Mouse (Mus musculus) liver, postnatal 0 days (tissue): ENCODE data around the gene Akap7. TPM values are rescaled to one million over a fixed set of nuclear protein-coding genes. Genes with fewer than 3 reads are reported as not detected.

Experiments
- ATAC-seq: fragments of 200-750 bp; cut with Nextera tagmentation; 2 replicates; pipeline ENCODE4 v1.8.0; 2017; ENCODE audit warnings: mild to moderate bottlenecking, moderate library complexity
- DNase-seq: peaks from one replicate; pipeline ENCODE4 v3.0.0-alpha.2; 2016
- H3K27ac ChIP-seq: fragments of 300-500 bp; sonication (generic); 2 replicates; pipeline ENCODE4 v1.5.1; 2014; ENCODE audit warnings: antibody characterized with exemption, moderate library complexity, mild to moderate bottlenecking, low read depth
- H3K27me3 ChIP-seq: fragments of 300-500 bp; sonication (generic); 2 replicates; pipeline ENCODE4 v1.6.1; 2014; ENCODE audit warnings: low read length, control low read depth, mixed read lengths; ENCODE audit not compliant: insufficient read depth
- H3K36me3 ChIP-seq: fragments of 300-500 bp; sonication (generic); replicated peaks from 2 replicates; pipeline ENCODE4 v1.6.1; 2014; ENCODE audit warnings: mild to moderate bottlenecking, control low read depth, low read length, moderate library complexity, mixed read lengths; ENCODE audit not compliant: insufficient read depth
- H3K4me1 ChIP-seq: fragments of 300-500 bp; sonication (generic); 2 replicates; pipeline ENCODE4 v1.6.1; 2014; ENCODE audit warnings: antibody characterized with exemption, mild to moderate bottlenecking, control low read depth; ENCODE audit not compliant: insufficient read depth
- H3K4me2 ChIP-seq: fragments of 300-500 bp; sonication (generic); 2 replicates; pipeline ENCODE4 v1.6.1; 2014; ENCODE audit warnings: low read depth, mild to moderate bottlenecking, low read length, moderate library complexity, mixed read lengths
- H3K4me3 ChIP-seq: fragments of 300-500 bp; sonication (generic); 2 replicates; pipeline ENCODE4 v1.5.1; 2014; ENCODE audit warnings: low read depth, low read length
- H3K9ac ChIP-seq: fragments of 300-500 bp; sonication (generic); replicated peaks from 2 replicates; pipeline ENCODE4 v1.6.1; 2014; ENCODE audit warnings: mild to moderate bottlenecking, moderate library complexity
- H3K9me3 ChIP-seq: fragments of 300-500 bp; sonication (generic); 2 replicates; pipeline ENCODE4 v1.6.1; 2016; ENCODE audit warnings: mild to moderate bottlenecking, control low read depth, low read length, mixed read lengths
- CTCF ChIP-seq: sonication (generic); IDR thresholded peaks from 2 replicates; pipeline ENCODE4 v1.5.1; 2016; ENCODE audit warnings: antibody characterized with exemption, low read depth
- EP300 ChIP-seq: IDR thresholded peaks from 2 replicates; pipeline ENCODE4 v1.6.1; 2016; ENCODE audit warnings: antibody characterized with exemption, low read depth, mild to moderate bottlenecking
- WGBS: fragments of 180-500 bp; shearing (Covaris S2); extraction: QIAGEN DNeasy Blood & Tissue Kit; methylation state at CpG from one replicate; pipeline ENCODE4 v1.1.7; 2014; ENCODE audit not compliant: insufficient replicate concordance; 5-methylcytosine and 5-hydroxymethylcytosine counted together
- polyA plus RNA-seq: library from polyadenylated mRNA; unstranded; fragments of >200 nt; fragmentation: Nextera tagmentation; extraction: Ambion mirVana; gene quantifications from 2 replicates; pipeline ENCODE4 v1.2.1, GENCODE M21; 2015

The Akap7 gene
- polyA plus RNA-seq, 1 experiment from 2014 or later, result 15.9 TPM

DNA sequence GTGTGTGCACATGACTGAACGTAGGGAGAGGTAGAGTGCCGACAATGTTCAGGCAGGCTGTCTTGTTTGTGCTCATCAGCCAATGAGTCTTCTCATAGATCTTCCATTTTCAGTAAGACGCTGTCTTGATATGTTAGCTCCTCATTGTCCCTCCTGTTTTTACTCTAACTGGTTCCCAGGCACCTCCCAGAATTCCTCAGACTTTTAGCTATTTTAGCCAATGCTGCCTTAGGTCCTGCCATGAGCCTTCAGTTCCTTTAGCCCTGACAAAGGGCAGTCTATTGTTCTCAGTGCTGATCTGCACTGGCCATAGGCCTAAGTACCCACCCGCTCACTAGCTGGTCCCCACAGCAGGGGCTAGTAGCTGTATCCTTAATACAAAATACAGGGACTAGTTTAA lies 122.0 kb downstream of the Akap7 start:
- ATAC-seq, result no peak
- no peak for DNase-seq
- Histone ChIP-seq H3K9me3 (no peaks in the 10 kb centered on the region), H3K9ac (no peak overlapping the region), H3K4me3 (no peak overlapping the region), H3K4me1 (no peaks in the 10 kb centered on the region; the same call in 1 of the 2 replicates), H3K36me3 (no peaks in the 10 kb centered on the region), H3K4me2 (no peak overlapping the region), H3K27me3 (no peaks in the 10 kb centered on the region), H3K27ac (no peak overlapping the region)
- WGBS, result 81% methylated on average over 4 of the region's 4 CpGs
- TF ChIP-seq EP300 (no peak), CTCF (no peak)

DNA sequence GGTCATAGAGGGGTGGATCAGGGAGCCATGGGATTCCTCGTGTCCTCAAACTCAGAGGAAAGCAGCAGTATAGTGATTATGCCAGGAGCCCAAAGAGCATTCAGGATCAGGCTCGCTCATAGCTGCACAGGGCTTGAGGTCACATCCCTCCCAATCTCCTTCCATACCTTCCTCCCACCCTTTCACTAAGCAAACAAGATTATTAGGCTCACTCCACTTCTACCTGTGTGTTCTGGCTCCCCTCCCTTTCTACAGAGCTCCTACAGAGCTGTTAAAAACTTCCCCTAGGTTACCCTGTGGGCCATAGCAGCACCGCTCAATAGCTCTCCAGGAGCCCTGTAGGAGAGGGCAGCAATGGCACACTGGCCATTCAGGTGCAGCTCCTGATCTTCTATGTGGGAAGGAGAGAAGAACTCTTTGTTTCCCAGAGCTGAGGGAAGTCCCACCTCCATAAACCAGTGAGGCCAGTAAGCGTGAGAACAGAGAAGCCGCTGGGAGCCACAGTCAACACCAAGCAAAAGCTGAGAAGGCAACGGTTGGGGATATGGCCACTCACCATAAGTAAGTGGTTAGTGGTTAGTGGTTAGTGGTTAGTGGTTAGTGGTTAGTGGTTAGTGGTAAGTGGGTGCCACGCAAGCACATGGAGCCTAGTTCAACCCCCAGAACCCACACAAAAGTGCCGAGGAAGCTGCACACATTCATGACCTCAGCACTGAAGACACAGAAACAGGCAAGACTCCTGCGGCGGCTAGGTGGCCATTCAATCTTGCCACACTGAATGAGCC lies 122.7 kb downstream of the Akap7 start:
- TF ChIP-seq CTCF (no peak), EP300 (no peak)
- no peak overlapping the region for H3K27ac ChIP-seq
- no peaks in the 10 kb centered on the region; the same call in 1 of the 2 replicates for H3K4me1 ChIP-seq
- DNase-seq (no peak), ATAC-seq (no peak)
- no peaks in the 10 kb centered on the region for H3K27me3 ChIP-seq
- H3K4me2 ChIP-seq, result no peak overlapping the region
- H3K4me3 ChIP-seq, result no peak overlapping the region
- 55% methylated on average over 10 of the region's 10 CpGs for WGBS
- no peaks in the 10 kb centered on the region for H3K9me3 ChIP-seq
- no peaks in the 10 kb centered on the region for H3K36me3 ChIP-seq
- no peak overlapping the region for H3K9ac ChIP-seq

DNA sequence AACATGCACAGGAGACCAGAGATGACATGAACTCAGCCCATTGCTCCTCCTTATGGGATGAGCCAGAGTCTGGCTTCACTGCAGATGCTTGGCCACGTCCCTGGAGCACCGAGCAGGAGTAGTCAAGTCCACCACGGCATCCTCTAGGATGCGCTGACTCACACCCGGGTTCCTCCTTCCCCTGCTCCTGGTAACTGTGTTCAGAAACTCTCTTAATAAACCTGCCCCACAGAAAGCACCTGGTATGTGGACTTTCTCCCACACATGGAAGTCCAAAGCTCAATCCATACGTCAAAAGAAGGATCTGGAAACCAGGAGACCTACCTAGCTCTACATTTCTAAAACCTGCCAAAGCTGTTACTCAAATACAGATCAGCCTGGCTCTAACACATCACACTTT lies 124.4 kb downstream of the Akap7 start:
- Histone ChIP-seq H3K4me3 (no peak overlapping the region), H3K27ac (no peak overlapping the region), H3K4me1 (no peaks in the 10 kb centered on the region; the same call in 1 of the 2 replicates), H3K9me3 (no peaks in the 10 kb centered on the region), H3K9ac (no peak overlapping the region), H3K4me2 (no peak overlapping the region), H3K27me3 (no peaks in the 10 kb centered on the region), H3K36me3 (no peaks in the 10 kb centered on the region)
- no peak for DNase-seq
- ATAC-seq, result no peak
- TF ChIP-seq EP300 (no peak), CTCF (no peak)
- WGBS, result 86% methylated on average over 6 of the region's 6 CpGs

DNA sequence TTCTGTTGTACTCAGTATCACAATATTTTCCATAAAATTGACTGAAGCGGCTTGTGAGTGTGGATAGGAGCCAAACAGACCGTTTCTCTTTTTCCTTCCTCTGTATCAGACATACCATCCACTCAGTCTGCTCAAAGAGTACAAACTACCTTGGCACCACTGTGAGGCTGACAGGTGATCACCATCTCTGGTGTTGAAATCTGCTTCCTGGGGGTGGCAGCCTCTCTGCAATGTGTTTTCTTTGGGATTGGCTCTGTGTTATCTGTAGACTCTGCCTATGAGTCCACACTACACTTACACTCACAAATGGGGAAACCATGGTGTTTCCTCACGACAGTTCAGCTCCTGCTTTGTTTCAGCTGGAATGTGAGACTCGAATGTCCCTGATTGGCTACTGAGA lies 128.6 kb downstream of the Akap7 start:
- no peak for TF ChIP-seq EP300
- no peak for TF ChIP-seq CTCF
- no peak overlapping the region for H3K27ac ChIP-seq
- no peaks in the 10 kb centered on the region for H3K9me3 ChIP-seq
- H3K4me1 ChIP-seq, result no peaks in the 10 kb centered on the region
- no peak overlapping the region for H3K4me2 ChIP-seq
- H3K27me3 ChIP-seq, result no peaks in the 10 kb centered on the region
- no peaks in the 10 kb centered on the region for H3K36me3 ChIP-seq
- no peak overlapping the region for H3K9ac ChIP-seq
- 69% methylated on average over 4 of the region's 4 CpGs for WGBS
- ATAC-seq, result peak; percentile 79
- DNase-seq, result no peak
- H3K4me3 ChIP-seq, result no peak overlapping the region

- no peaks in the 10 kb centered on the region for H3K27me3 ChIP-seq
- no peak for DNase-seq
- H3K4me2 ChIP-seq, result no peak overlapping the region
- H3K9ac ChIP-seq, result no peak overlapping the region
- TF ChIP-seq EP300 (no peak), CTCF (no peak)
- 83% methylated on average over 5 of the region's 5 CpGs for WGBS
- H3K4me1 ChIP-seq, result no peaks in the 10 kb centered on the region
- ATAC-seq, result no peak
- no peaks in the 10 kb centered on the region for H3K9me3 ChIP-seq
- no peak overlapping the region for H3K4me3 ChIP-seq
- H3K27ac ChIP-seq, result no peak overlapping the region
- H3K36me3 ChIP-seq, result no peaks in the 10 kb centered on the region
Observed at GRCm38 (mm10) chr10:25177270-25177669, 130.4 kb downstream of the Akap7 start.

GRCm38 (mm10) chr10:25174872-25175271 lies 132.8 kb downstream of the Akap7 start:
- H3K9me3 ChIP-seq, result no peaks in the 10 kb centered on the region
- no peak overlapping the region for H3K9ac ChIP-seq
- 59% methylated on average over 2 of the region's 2 CpGs for WGBS
- ATAC-seq (no peak), DNase-seq (no peak)
- no peak overlapping the region for H3K27ac ChIP-seq
- TF ChIP-seq EP300, result no peak
- no peak for TF ChIP-seq CTCF
- H3K4me3 ChIP-seq, result no peak overlapping the region
- H3K36me3 ChIP-seq, result no peaks in the 10 kb centered on the region
- no peaks in the 10 kb centered on the region for H3K27me3 ChIP-seq
- no peak overlapping the region for H3K4me2 ChIP-seq
- H3K4me1 ChIP-seq, result no peaks in the 10 kb centered on the region
